Mouse (Mus musculus) layer of hippocampus, postnatal 14 days (tissue): ENCODE measurements at regions not wholly inside any gene's neighbourhood (a gene's known extent, or its start where the extent isn't known, plus 50 kb on each side); places are given as distances from the start of the nearest gene placed in this dataset.

Experiments
- DNase-seq, 2 experiments: peaks; one replicate each; pipeline ENCODE4 v3.0.0; 2021 to 2022; ENCODE audit warnings: low spot score in 2 of 2, mixed read lengths in 1 of 2

GRCm38 (mm10) chr13:37503449-37503848 is 158.4 kb downstream of the Ly86 start:
- no peak for DNase-seq

GRCm38 (mm10) chr13:37503898-37504297 is 158.9 kb downstream of the Ly86 start:
- no peak for DNase-seq

GRCm38 (mm10) chr13:37504373-37504772 is 159.4 kb downstream of the Ly86 start:
- no peak for DNase-seq

GRCm38 (mm10) chr13:37505617-37506016 is 160.6 kb downstream of the Ly86 start:
- no peak for DNase-seq

GRCm38 (mm10) chr13:37506046-37506445 is 161.0 kb downstream of the Ly86 start:
- no peak for DNase-seq

GRCm38 (mm10) chr13:37506701-37507100 is 161.7 kb downstream of the Ly86 start:
- DNase-seq: no peak

- no peak for DNase-seq
These were observed 162.1 kb downstream of the Ly86 start for GRCm38 (mm10) chr13:37507146-37507545.

GRCm38 (mm10) chr13:37508385-37509351 is 163.7 kb downstream of the Ly86 start:
- no peak for DNase-seq

- no peak for DNase-seq
These were observed 164.4 kb downstream of the Ly86 start for GRCm38 (mm10) chr13:37509352-37509851.

- no peak for DNase-seq
These were observed 165.5 kb downstream of the Ly86 start for GRCm38 (mm10) chr13:37510511-37510910.

- DNase-seq: no peak
These were observed 166.0 kb downstream of the Ly86 start for GRCm38 (mm10) chr13:37511006-37511405.

- no peak for DNase-seq
These were observed 166.4 kb downstream of the Ly86 start for GRCm38 (mm10) chr13:37511406-37511805.

GRCm38 (mm10) chr13:37512781-37513180 is 167.8 kb downstream of the Ly86 start:
- DNase-seq: no peak

- DNase-seq: no peak
These were observed 168.3 kb downstream of the Ly86 start for GRCm38 (mm10) chr13:37513206-37513904.

GRCm38 (mm10) chr13:37513905-37514607 is 169.0 kb downstream of the Ly86 start:
- peak; percentile 41 to 55 for DNase-seq

GRCm38 (mm10) chr13:37514641-37515305 is 169.8 kb downstream of the Ly86 start:
- DNase-seq: no peak

- no peak for DNase-seq
These were observed 172.2 kb downstream of the Ly86 start for GRCm38 (mm10) chr13:37517055-37517807.

GRCm38 (mm10) chr13:37519948-37520347 is 174.9 kb downstream of the Ly86 start:
- no peak for DNase-seq

- DNase-seq: no peak
These were observed 180.2 kb downstream of the Ly86 start for GRCm38 (mm10) chr13:37525097-37525726.

GRCm38 (mm10) chr13:37526102-37526501 is 181.1 kb downstream of the Ly86 start:
- DNase-seq: no peak
